Mouse (Mus musculus): ENCODE results near the gene Antxr2. TPM values are rescaled to one million over a fixed set of nuclear protein-coding genes. Genes with fewer than 3 reads are reported as not detected.

Antxr2 gene
- total and polyA plus RNA-seq, 3 experiments, result 3.6 to 4.0 (median 3.9) TPM

DNA sequence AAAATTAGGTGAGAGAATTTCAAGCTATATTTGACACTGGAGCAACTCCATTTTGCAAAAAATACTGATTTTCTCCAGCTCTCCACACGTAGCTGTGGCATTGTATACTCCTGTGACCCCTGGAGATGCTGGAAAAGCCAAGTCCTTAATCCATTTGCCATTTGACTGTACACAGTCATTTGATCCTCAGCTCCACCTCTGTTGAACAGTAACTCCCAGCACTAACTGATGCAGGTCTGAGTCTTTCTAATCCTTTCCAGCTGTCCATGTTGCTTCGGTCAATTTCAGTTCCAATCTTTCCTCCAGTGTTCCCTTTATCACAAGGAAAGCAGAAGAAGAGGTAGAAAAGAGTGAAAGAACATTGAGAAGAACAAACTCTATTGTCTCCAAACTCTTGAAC, 195.4 kb downstream of the Antxr2 start:
- no peak overlapping the region for H3K4me3 ChIP-seq (replicated peaks in 1 of 3; ENCODE audit: low read depth in 2 of 3, low read length in 2 of 3, poor library complexity in 1 of 3)
- H3K27me3 ChIP-seq (replicated peaks), result no peaks in the 10 kb centered on the region
- H3K9me3 ChIP-seq (replicated peaks; ENCODE audit: low read length), result no peaks in the 10 kb centered on the region
- H3K4me1 ChIP-seq (ENCODE audit: control insufficient read depth in 1 of 2, insufficient read depth in 2 of 2), result peaks cover 0 to 5% of the 10 kb centered on the region in 2 experiments; a peak in 1 of 4 replicates
- no peak overlapping the region for H3K4me2 ChIP-seq (ENCODE audit: insufficient read depth, low read depth, poor library complexity, severe bottlenecking)
- no peaks in the 10 kb centered on the region for H3K79me2 ChIP-seq (replicated peaks; ENCODE audit: control insufficient read depth, extremely low read depth, insufficient read depth, poor library complexity, severe bottlenecking)
- no peak for DNase-seq (ENCODE audit: extremely low read depth)
- H3K27ac ChIP-seq (ENCODE audit: insufficient read depth, low read depth), result no peak overlapping the region
- no peak overlapping the region for H3K9ac ChIP-seq (ENCODE audit: insufficient read depth, low read depth)
- no peaks in the 10 kb centered on the region for H3K36me3 ChIP-seq (replicated peaks in 1 of 2; ENCODE audit: control insufficient read depth in 1 of 2, insufficient read depth in 1 of 2, low read length in 1 of 2)
- dilution Hi-C loops (cut with MboI; ENCODE audit: extremely low pct_ligation_motif_present, extremely low pct_unique_long_range_greater_than_20kb, low sequenced_read_pairs), result no loop called here
- TF ChIP-seq ZNF384 (IDR thresholded peaks at IDR 0.05; ENCODE audit: low read depth, low read length), result no peak
- no peak for TF ChIP-seq ZKSCAN1 (IDR thresholded peaks at IDR 0.05; ENCODE audit: borderline replicate concordance, low read depth, low read length)
- TF ChIP-seq E2F4 (IDR thresholded peaks at IDR 0.05; ENCODE audit: insufficient replicate concordance, low read depth, low read length), result no peak
- no peak for TF ChIP-seq CHD2 (IDR thresholded peaks at IDR 0.05; ENCODE audit: low read length)
- no peak for TF ChIP-seq MYC (IDR thresholded peaks at IDR 0.05; ENCODE audit: low read depth, low read length)
- no peak for TF ChIP-seq MAZ (IDR thresholded peaks at IDR 0.05; ENCODE audit: low read depth, low read length)
- no peak for TF ChIP-seq POLR2A (IDR thresholded peaks at IDR 0.05; ENCODE audit: low read depth, low read length)
- TF ChIP-seq CHD1 (IDR thresholded peaks at IDR 0.05; ENCODE audit: low read depth, low read length), result no peak
- TF ChIP-seq MXI1 (IDR thresholded peaks at IDR 0.05; ENCODE audit: low read depth, low read length), result no peak
- no peak for TF ChIP-seq RAD21 (IDR thresholded peaks at IDR 0.05; ENCODE audit: low read depth, low read length)
- no peak for TF ChIP-seq MEF2A (IDR thresholded peaks at IDR 0.05; ENCODE audit: borderline replicate concordance, low read depth, low read length)
- TF ChIP-seq EP300 (IDR thresholded peaks at IDR 0.05; ENCODE audit: low read length), result no peak
- TF ChIP-seq POLR2AphosphoS2 (IDR thresholded peaks at IDR 0.05; ENCODE audit: low read depth, low read length), result no peak
- no peak for TF ChIP-seq MAX (IDR thresholded peaks at IDR 0.05; ENCODE audit: low read length)
- in situ Hi-C loops (cut with MboI; ENCODE audit: low pct_ligation_motif_present, low pct_unique_long_range_greater_than_20kb, low sequenced_read_pairs), result no loop called here

DNA sequence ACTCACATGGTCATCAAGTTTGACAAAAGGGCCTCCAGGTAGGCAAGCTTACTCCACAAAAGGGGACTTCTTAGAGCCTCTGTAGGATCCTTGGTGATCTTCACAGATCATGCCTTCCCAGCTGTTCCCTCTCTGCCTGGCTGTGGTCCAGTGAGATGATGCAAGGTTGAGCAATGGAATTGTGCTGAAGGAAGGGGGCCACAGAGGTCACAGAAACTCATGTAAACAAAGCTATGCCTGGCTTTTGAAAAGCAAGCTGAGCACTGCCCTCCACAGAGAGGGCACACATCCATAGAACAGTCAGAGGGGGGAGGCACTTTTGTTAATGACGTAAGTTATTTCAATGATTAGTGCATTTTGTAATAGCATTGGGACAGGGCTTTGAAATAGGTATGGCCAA, 196.1 kb downstream of the Antxr2 start:
- TF ChIP-seq CTCF (conservative IDR thresholded peaks at IDR 0.05 in 1 of 2, IDR thresholded peaks at IDR 0.05 in 1 of 2; ENCODE audit: low read depth in 2 of 2, low read length in 2 of 2) (no peak), EP300 (IDR thresholded peaks at IDR 0.05; ENCODE audit: low read length) (no peak), MAX (IDR thresholded peaks at IDR 0.05; ENCODE audit: low read length) (no peak), TCF12 (IDR thresholded peaks at IDR 0.05; ENCODE audit: low read depth, low read length) (no peak), SMC3 (IDR thresholded peaks at IDR 0.05; ENCODE audit: low read depth, low read length) (no peak), MAFK (IDR thresholded peaks at IDR 0.05; ENCODE audit: insufficient replicate concordance, low read length) (no peak), TBP (conservative IDR thresholded peaks at IDR 0.05; ENCODE audit: low read depth, low read length) (no peak), HCFC1 (IDR thresholded peaks at IDR 0.05; ENCODE audit: low read depth, low read length) (no peak), ELF1 (IDR thresholded peaks at IDR 0.05; ENCODE audit: low read depth, low read length) (no peak), MEF2A (IDR thresholded peaks at IDR 0.05; ENCODE audit: borderline replicate concordance, low read depth, low read length) (no peak), USF1 (IDR thresholded peaks at IDR 0.05; ENCODE audit: low read depth, low read length) (no peak), NRF1 (IDR thresholded peaks at IDR 0.05; ENCODE audit: low read depth, low read length) (no peak), JUND (conservative IDR thresholded peaks at IDR 0.05; ENCODE audit: low read depth, low read length) (no peak), RCOR1 (conservative IDR thresholded peaks at IDR 0.05; ENCODE audit: low read depth, low read length) (no peak), PAX5 (IDR thresholded peaks at IDR 0.05; ENCODE audit: low read length) (no peak), NELFE (IDR thresholded peaks at IDR 0.05; ENCODE audit: low read depth, low read length) (no peak), KAT2A (IDR thresholded peaks at IDR 0.05; ENCODE audit: insufficient replicate concordance, low read length) (no peak), ETS1 (conservative IDR thresholded peaks at IDR 0.05; ENCODE audit: low read depth, low read length) (no peak), CHD1 (IDR thresholded peaks at IDR 0.05; ENCODE audit: low read depth, low read length) (no peak), ZNF384 (IDR thresholded peaks at IDR 0.05; ENCODE audit: low read depth, low read length) (no peak)
- Histone ChIP-seq H3K9ac (ENCODE audit: insufficient read depth, low read depth) (no peak overlapping the region), H3K4me3 (replicated peaks in 1 of 3; ENCODE audit: low read depth in 2 of 3, low read length in 2 of 3, poor library complexity in 1 of 3) (no peak overlapping the region), H3K27ac (ENCODE audit: insufficient read depth, low read depth) (no peak overlapping the region), H3K4me2 (ENCODE audit: insufficient read depth, low read depth, poor library complexity, severe bottlenecking) (no peak overlapping the region), H3K27me3 (replicated peaks) (no peaks in the 10 kb centered on the region), H3K9me3 (replicated peaks; ENCODE audit: low read length) (no peaks in the 10 kb centered on the region), H3K36me3 (replicated peaks in 1 of 2; ENCODE audit: control insufficient read depth in 1 of 2, insufficient read depth in 1 of 2, low read length in 1 of 2) (no peaks in the 10 kb centered on the region), H3K4me1 (ENCODE audit: control insufficient read depth in 1 of 2, insufficient read depth in 2 of 2) (peaks cover 0 to 5% of the 10 kb centered on the region in 2 experiments; a peak in 1 of 4 replicates), H3K79me2 (replicated peaks; ENCODE audit: control insufficient read depth, extremely low read depth, insufficient read depth, poor library complexity, severe bottlenecking) (no peaks in the 10 kb centered on the region)
- in situ Hi-C loops (cut with MboI; ENCODE audit: low pct_ligation_motif_present, low pct_unique_long_range_greater_than_20kb, low sequenced_read_pairs), result no loop called here
- DNase-seq (ENCODE audit: extremely low read depth), result no peak
- dilution Hi-C loops (cut with MboI; ENCODE audit: extremely low pct_ligation_motif_present, extremely low pct_unique_long_range_greater_than_20kb, low sequenced_read_pairs), result no loop called here

Data from CH12.LX (cell line).